Mouse (Mus musculus): ENCODE results near the gene Rpl21.

GRCm38 (mm10) chr5:146818906-146819623 is 13.6 kb upstream of the Rpl21 start:
- TF ChIP-seq CTCF (IDR thresholded peaks at IDR 0.05; ENCODE audit: low read depth, low read length): no peak
- TF ChIP-seq GATA2 (IDR thresholded peaks at IDR 0.05; ENCODE audit: borderline replicate concordance, low read depth, low read length): no peak
- no peak for TF ChIP-seq TAL1 (conservative IDR thresholded peaks at IDR 0.05; ENCODE audit: low read depth, low read length)
- no peak for TF ChIP-seq GATA1 (IDR thresholded peaks at IDR 0.05; ENCODE audit: borderline replicate concordance, low read length)
- no peak for TF ChIP-seq POLR2AphosphoS5 (IDR thresholded peaks at IDR 0.05; ENCODE audit: insufficient replicate concordance, low read depth, low read length)

All from G1E (cell line).